Mouse (Mus musculus): ENCODE measurements around the gene Rnft1. TPM values are rescaled to one million over a fixed set of nuclear protein-coding genes. Genes with fewer than 3 reads are reported as not detected.
"Not testable (repeated sequence)": the region's sequence is repeated elsewhere in the genome, so short reads cannot be mapped to it uniquely, and the experiment has no call there.

Rnft1 gene
- polyA plus RNA-seq (2015; fragmentation: Nextera tagmentation; extraction: Ambion mirVana), result 17.2 and 17.6 TPM in 2 replicates

GRCm38 (mm10) chr11:86484101-86484868, at the start of gene Rnft1:
TSS of gene Rnft1 (plus strand) at chr11:86484657.
- no peaks in the 10 kb centered on the region for H3K36me3 ChIP-seq (ENCODE audit: control insufficient read depth, insufficient read depth)
- peak within 1 kb of the TSS; percentile 87 for H3K27ac ChIP-seq (ENCODE audit: low read length)
- H3K4me1 ChIP-seq (ENCODE audit: control insufficient read depth, low read depth, low read length), result peaks cover 7% of the 10 kb centered on the region
- ATAC-seq (ENCODE audit: low read depth), result peak; percentile 97
- H3K9me3 ChIP-seq (replicated peaks; ENCODE audit: control insufficient read depth, low read length), result no peaks in the 10 kb centered on the region
- H3K9ac ChIP-seq (ENCODE audit: low read depth, low read length), result peak within 1 kb of the TSS; percentile 87
- H3K4me2 ChIP-seq (ENCODE audit: low read depth, low read length), result peak within 1 kb of the TSS; percentile 98
- H3K27me3 ChIP-seq (ENCODE audit: control insufficient read depth, insufficient read depth, low read depth, low read length), result no peaks in the 10 kb centered on the region
- 0% methylated on average over 66 of the region's 68 CpGs for WGBS (ENCODE audit: insufficient replicate concordance)
- H3K4me3 ChIP-seq (ENCODE audit: low read depth, low read length), result peak within 1 kb of the TSS; percentile 85

- Histone ChIP-seq H3K4me3 (ENCODE audit: low read depth, low read length) (no peak overlapping the region), H3K9me3 (replicated peaks; ENCODE audit: control insufficient read depth, low read length) (no peaks in the 10 kb centered on the region), H3K4me2 (ENCODE audit: low read depth, low read length) (no peak overlapping the region), H3K4me1 (ENCODE audit: control insufficient read depth, low read depth, low read length) (no peaks in the 10 kb centered on the region), H3K27me3 (ENCODE audit: control insufficient read depth, insufficient read depth, low read depth, low read length) (no peaks in the 10 kb centered on the region), H3K36me3 (ENCODE audit: control insufficient read depth, insufficient read depth) (no peaks in the 10 kb centered on the region), H3K27ac (ENCODE audit: low read length) (no peak overlapping the region), H3K9ac (ENCODE audit: low read depth, low read length) (no peak overlapping the region)
- WGBS (ENCODE audit: insufficient replicate concordance), result 21% methylated on average over 5 of the region's 5 CpGs
- ATAC-seq (ENCODE audit: low read depth), result no peak
Measured at GRCm38 (mm10) chr11:86436843-86437242, 47.6 kb upstream of the Rnft1 start.

- no peaks in the 10 kb centered on the region for H3K36me3 ChIP-seq (ENCODE audit: control insufficient read depth, insufficient read depth)
Measured at GRCm38 (mm10) chr11:86438261-86438660, 46.2 kb upstream of the Rnft1 start.

GRCm38 (mm10) chr11:86440791-86441190, 43.7 kb upstream of the Rnft1 start:
- no peak for ATAC-seq (ENCODE audit: low read depth)
- Histone ChIP-seq H3K4me2 (ENCODE audit: low read depth, low read length) (no peak overlapping the region), H3K27ac (ENCODE audit: low read length) (no peak overlapping the region), H3K27me3 (ENCODE audit: control insufficient read depth, insufficient read depth, low read depth, low read length) (no peaks in the 10 kb centered on the region), H3K4me1 (ENCODE audit: control insufficient read depth, low read depth, low read length) (no peaks in the 10 kb centered on the region), H3K9ac (ENCODE audit: low read depth, low read length) (no peak overlapping the region), H3K9me3 (replicated peaks; ENCODE audit: control insufficient read depth, low read length) (no peaks in the 10 kb centered on the region), H3K4me3 (ENCODE audit: low read depth, low read length) (no peak overlapping the region), H3K36me3 (ENCODE audit: control insufficient read depth, insufficient read depth) (no peaks in the 10 kb centered on the region)
- WGBS (ENCODE audit: insufficient replicate concordance), result 32% methylated on average over 5 of the region's 5 CpGs

More at GRCm38 (mm10) chr11:86438261-86438660, 46.2 kb upstream of the Rnft1 start:
- Histone ChIP-seq H3K27me3 (ENCODE audit: control insufficient read depth, insufficient read depth, low read depth, low read length) (no peaks in the 10 kb centered on the region), H3K4me1 (ENCODE audit: control insufficient read depth, low read depth, low read length) (no peaks in the 10 kb centered on the region), H3K9ac (ENCODE audit: low read depth, low read length) (no peak overlapping the region), H3K4me3 (ENCODE audit: low read depth, low read length) (no peak overlapping the region), H3K27ac (ENCODE audit: low read length) (no peak overlapping the region), H3K9me3 (replicated peaks; ENCODE audit: control insufficient read depth, low read length) (no peaks in the 10 kb centered on the region), H3K4me2 (ENCODE audit: low read depth, low read length) (no peak overlapping the region)
- no peak for ATAC-seq (ENCODE audit: low read depth)
- 35% methylated on average over 4 of the region's 4 CpGs for WGBS (ENCODE audit: insufficient replicate concordance)

DNA sequence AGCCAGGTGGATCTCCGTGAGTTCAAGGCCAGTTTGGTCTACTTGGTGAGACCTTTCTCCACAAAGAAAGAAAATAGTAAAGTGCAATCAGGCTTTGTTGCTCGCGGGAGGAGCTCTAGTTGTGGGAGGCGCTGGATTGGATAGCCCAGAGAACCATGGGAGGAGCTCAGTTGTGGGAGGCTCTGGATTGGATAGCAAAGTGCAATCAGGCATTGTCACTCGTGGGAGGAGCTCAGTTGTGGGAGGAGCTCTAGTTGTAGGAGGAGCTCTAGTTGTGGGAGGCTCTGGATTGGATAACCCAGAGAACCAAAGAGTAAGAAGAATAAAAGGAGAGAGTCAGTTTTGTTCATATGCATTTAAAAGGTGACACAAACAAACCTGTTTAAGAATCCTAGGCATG, 30.5 kb upstream of the Rnft1 start:
- no peak for ATAC-seq (ENCODE audit: low read depth)
- Histone ChIP-seq H3K36me3 (ENCODE audit: control insufficient read depth, insufficient read depth) (no peaks in the 10 kb centered on the region), H3K9ac (ENCODE audit: low read depth, low read length) (no peak overlapping the region), H3K27ac (ENCODE audit: low read length) (no peak overlapping the region), H3K4me2 (ENCODE audit: low read depth, low read length) (no peak overlapping the region), H3K4me3 (ENCODE audit: low read depth, low read length) (no peak overlapping the region), H3K27me3 (ENCODE audit: control insufficient read depth, insufficient read depth, low read depth, low read length) (no peaks in the 10 kb centered on the region), H3K9me3 (replicated peaks; ENCODE audit: control insufficient read depth, low read length) (no peaks in the 10 kb centered on the region), H3K4me1 (ENCODE audit: control insufficient read depth, low read depth, low read length) (no peaks in the 10 kb centered on the region)
- 74% methylated on average over 5 of the region's 5 CpGs for WGBS (ENCODE audit: insufficient replicate concordance)

DNA sequence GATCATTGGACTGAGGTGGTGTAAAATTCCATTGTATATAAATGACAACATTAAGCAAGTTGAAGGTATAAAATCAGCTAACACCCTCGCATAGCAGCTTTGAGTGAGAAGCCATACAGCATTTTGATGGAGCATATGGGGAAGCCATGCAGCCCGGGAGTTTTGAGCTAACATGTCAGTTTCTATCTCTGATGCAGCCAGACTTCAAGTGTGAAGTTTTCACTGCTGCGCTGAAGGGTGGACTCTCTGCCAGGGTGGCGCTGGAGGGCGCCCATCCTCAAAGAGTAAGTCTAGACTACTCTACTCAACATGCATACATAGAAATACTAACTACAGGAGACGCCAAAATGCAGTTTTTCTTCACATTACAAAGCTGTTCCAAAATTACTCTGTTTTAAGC, 26.9 kb upstream of the Rnft1 start:
- Histone ChIP-seq H3K27me3 (ENCODE audit: control insufficient read depth, insufficient read depth, low read depth, low read length) (no peaks in the 10 kb centered on the region), H3K27ac (ENCODE audit: low read length) (no peak overlapping the region), H3K9ac (ENCODE audit: low read depth, low read length) (no peak overlapping the region), H3K4me3 (ENCODE audit: low read depth, low read length) (no peak overlapping the region), H3K4me1 (ENCODE audit: control insufficient read depth, low read depth, low read length) (no peaks in the 10 kb centered on the region), H3K4me2 (ENCODE audit: low read depth, low read length) (no peak overlapping the region), H3K36me3 (ENCODE audit: control insufficient read depth, insufficient read depth) (no peaks in the 10 kb centered on the region), H3K9me3 (replicated peaks; ENCODE audit: control insufficient read depth, low read length) (no peaks in the 10 kb centered on the region)
- 60% methylated on average over 6 of the region's 6 CpGs for WGBS (ENCODE audit: insufficient replicate concordance)
- no peak for ATAC-seq (ENCODE audit: low read depth)

DNA sequence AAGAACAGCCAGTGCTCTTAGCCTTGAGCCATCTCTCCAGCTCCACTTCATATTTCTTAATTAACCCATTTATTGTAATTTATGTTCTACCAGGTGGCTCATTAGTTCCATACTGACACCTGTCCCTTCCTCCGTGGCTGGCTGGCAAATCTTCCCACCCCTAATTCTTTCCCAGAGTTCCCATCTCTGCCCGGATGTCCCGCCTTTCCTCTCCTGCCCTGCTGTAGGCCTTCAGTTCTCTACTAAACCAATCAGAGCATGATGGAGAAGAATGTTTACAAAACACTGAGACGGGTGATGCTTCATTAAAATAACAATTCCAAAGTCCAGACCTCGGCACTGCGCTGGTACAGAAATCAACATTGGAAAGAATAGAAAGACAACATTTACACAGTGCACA, 25.6 kb upstream of the Rnft1 start:
- 73% methylated on average over 6 of the region's 6 CpGs for WGBS (ENCODE audit: insufficient replicate concordance)
- no peak for ATAC-seq (ENCODE audit: low read depth)
- Histone ChIP-seq H3K4me2 (ENCODE audit: low read depth, low read length) (no peak overlapping the region), H3K27ac (ENCODE audit: low read length) (no peak overlapping the region), H3K36me3 (ENCODE audit: control insufficient read depth, insufficient read depth) (no peaks in the 10 kb centered on the region), H3K4me3 (ENCODE audit: low read depth, low read length) (no peak overlapping the region), H3K9me3 (replicated peaks; ENCODE audit: control insufficient read depth, low read length) (no peaks in the 10 kb centered on the region), H3K4me1 (ENCODE audit: control insufficient read depth, low read depth, low read length) (no peaks in the 10 kb centered on the region), H3K27me3 (ENCODE audit: control insufficient read depth, insufficient read depth, low read depth, low read length) (no peaks in the 10 kb centered on the region), H3K9ac (ENCODE audit: low read depth, low read length) (no peak overlapping the region)

DNA sequence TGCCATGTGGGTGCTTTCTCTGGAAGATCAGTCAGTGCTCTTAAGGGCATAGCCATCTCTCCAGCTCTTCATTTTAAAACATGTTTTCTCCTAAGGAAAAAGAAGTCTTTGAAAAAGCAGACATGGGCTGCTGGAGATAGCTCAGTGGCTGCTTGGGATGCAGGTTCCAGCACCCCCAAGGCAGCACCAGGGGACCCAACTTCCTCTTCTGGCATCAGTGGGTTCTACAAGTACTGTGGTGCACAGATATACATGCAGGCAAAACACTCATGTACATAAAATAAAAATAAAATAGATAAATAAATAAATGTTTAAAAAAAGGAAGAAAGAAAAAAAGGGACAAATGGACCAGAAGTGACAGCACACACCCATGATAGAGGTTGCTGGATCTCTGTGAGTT, 21.9 kb upstream of the Rnft1 start:
- no peak overlapping the region for H3K9ac ChIP-seq (ENCODE audit: low read depth, low read length)
- H3K27ac ChIP-seq (ENCODE audit: low read length), result no peak overlapping the region
- no peaks in the 10 kb centered on the region for H3K9me3 ChIP-seq (replicated peaks; ENCODE audit: control insufficient read depth, low read length)
- H3K4me3 ChIP-seq (ENCODE audit: low read depth, low read length), result no peak overlapping the region
- H3K4me2 ChIP-seq (ENCODE audit: low read depth, low read length), result no peak overlapping the region
- H3K4me1 ChIP-seq (ENCODE audit: control insufficient read depth, low read depth, low read length), result no peaks in the 10 kb centered on the region
- no peak for ATAC-seq (ENCODE audit: low read depth)
- no peaks in the 10 kb centered on the region for H3K36me3 ChIP-seq (ENCODE audit: control insufficient read depth, insufficient read depth)
- no peaks in the 10 kb centered on the region for H3K27me3 ChIP-seq (ENCODE audit: control insufficient read depth, insufficient read depth, low read depth, low read length)

DNA sequence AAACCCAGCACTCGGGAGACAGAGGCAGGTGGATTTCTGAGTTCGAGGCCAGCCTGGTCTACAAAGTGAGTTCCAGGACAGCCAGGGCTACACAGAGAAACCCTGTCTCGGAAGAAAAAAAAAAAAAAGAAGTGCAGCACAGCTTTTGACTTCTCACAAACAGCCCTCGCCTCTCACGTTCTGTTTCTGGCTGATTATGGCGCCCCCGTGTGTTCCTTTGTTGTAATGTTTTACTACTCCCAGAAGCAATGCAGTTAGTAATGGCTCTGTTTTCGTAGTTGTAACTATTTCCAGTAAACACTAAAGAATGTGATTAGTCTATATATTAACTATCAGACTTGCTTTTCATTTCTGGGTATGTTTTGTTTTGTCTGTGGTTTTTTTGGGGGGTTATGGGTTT, 20.2 kb upstream of the Rnft1 start:
- not testable (repeated sequence) for H3K9ac ChIP-seq (ENCODE audit: low read depth, low read length); H3K4me3 ChIP-seq (ENCODE audit: low read depth, low read length); ATAC-seq (ENCODE audit: low read depth); H3K9me3 ChIP-seq (replicated peaks; ENCODE audit: control insufficient read depth, low read length); H3K27ac ChIP-seq (ENCODE audit: low read length); H3K4me1 ChIP-seq (ENCODE audit: control insufficient read depth, low read depth, low read length); H3K27me3 ChIP-seq (ENCODE audit: control insufficient read depth, insufficient read depth, low read depth, low read length); H3K4me2 ChIP-seq (ENCODE audit: low read depth, low read length); H3K36me3 ChIP-seq (ENCODE audit: control insufficient read depth, insufficient read depth)
- WGBS (ENCODE audit: insufficient replicate concordance), result 16% methylated on average over 8 of the region's 8 CpGs

All from liver, embryonic 16.5 days (tissue).